Mouse (Mus musculus) bone marrow, adult 2 months (tissue): ENCODE measurements around the gene G0s2.

Source experiments
- CTCF ChIP-seq: fragments of 200-500 bp; IDR thresholded peaks from 2 replicates; pipeline ENCODE4 v1.5.1; 2011; ENCODE audit warnings: low read length, control low read depth; ENCODE audit not compliant: control insufficient read depth, insufficient read depth
- POLR2A ChIP-seq: fragments of 200-500 bp; IDR thresholded peaks from 2 replicates; pipeline ENCODE4 v1.6.1; 2011; ENCODE audit warnings: low read depth, mild to moderate bottlenecking, control low read depth, low read length, borderline replicate concordance; ENCODE audit not compliant: control insufficient read depth

GRCm38 (mm10) chr1:193289914-193290313 is 16.9 kb upstream of the G0s2 start:
- TF ChIP-seq POLR2A (no peak), CTCF (no peak)
